Mouse (Mus musculus): ENCODE data around the gene Ctsa.

DNA sequence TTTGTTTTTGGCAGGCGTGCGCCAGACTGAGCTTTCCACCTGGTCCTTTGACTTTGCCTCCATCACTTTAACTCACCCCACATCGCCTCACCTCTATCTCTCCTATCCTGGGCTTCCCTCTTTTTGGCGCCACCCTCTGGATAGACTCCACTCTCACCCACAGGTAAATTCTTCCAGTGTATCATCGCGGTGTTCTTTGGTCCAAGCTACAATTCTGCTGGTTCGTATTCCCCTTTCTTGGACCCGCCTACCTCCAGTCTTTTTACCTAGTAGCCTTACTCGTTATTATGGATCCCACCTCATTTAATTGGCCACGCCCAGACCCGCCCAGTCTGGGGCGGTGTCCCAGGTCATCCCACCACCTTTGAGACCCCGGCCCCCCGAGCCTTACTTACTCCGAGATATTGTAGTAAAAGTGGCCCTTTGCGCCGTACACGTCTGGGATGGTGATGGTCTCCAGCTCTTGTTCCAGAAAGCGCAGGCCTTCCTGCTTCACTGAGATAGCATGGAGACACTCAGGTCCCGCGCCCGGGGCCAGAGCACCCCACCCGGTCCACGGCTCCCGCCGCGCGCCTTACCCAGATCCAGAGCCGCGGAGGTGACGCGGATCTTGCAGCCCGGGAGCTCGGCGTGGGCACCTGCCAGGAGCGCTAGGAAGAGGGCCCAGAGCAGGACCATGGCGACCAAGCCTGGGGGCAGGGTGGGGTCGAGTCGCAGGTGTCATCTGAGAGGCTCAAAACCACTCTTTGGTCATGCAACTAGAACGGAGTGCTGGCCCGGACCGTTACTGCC, 23.8 kb downstream of the Ctsa start:
- TF ChIP-seq CTCF (IDR thresholded peaks at IDR 0.05; ENCODE audit: control insufficient read depth, insufficient read depth, insufficient replicate concordance, low read depth, low read length): no peak
- TF ChIP-seq POLR2A (IDR thresholded peaks at IDR 0.05; ENCODE audit: control insufficient read depth, low read depth, low read length): no peak
